Mouse (Mus musculus): Measurements from ENCODE around the gene Gsg1.

Gsg1 gene

GRCm38 (mm10) chr6:135211169-135211568 lies 43.0 kb downstream of the Gsg1 start:
- in situ Hi-C loops (cut with MboI, MseI): no loop called here

- in situ Hi-C loops (cut with MboI, MseI): no loop called here
These were observed 47.2 kb downstream of the Gsg1 start for GRCm38 (mm10) chr6:135206909-135207308.

- in situ Hi-C loops (cut with MboI, MseI): no loop called here
These were observed 48.3 kb downstream of the Gsg1 start for GRCm38 (mm10) chr6:135205802-135206201.

GRCm38 (mm10) chr6:135204869-135205268 lies 49.3 kb downstream of the Gsg1 start:
- in situ Hi-C loops (cut with MboI, MseI): no loop called here

GRCm38 (mm10) chr6:135203737-135204136 lies 50.4 kb downstream of the Gsg1 start:
- in situ Hi-C loops (cut with MboI, MseI): no loop called here

- in situ Hi-C loops (cut with MboI, MseI): no loop called here
These were observed 51.5 kb downstream of the Gsg1 start for GRCm38 (mm10) chr6:135202668-135203067.

DNA sequence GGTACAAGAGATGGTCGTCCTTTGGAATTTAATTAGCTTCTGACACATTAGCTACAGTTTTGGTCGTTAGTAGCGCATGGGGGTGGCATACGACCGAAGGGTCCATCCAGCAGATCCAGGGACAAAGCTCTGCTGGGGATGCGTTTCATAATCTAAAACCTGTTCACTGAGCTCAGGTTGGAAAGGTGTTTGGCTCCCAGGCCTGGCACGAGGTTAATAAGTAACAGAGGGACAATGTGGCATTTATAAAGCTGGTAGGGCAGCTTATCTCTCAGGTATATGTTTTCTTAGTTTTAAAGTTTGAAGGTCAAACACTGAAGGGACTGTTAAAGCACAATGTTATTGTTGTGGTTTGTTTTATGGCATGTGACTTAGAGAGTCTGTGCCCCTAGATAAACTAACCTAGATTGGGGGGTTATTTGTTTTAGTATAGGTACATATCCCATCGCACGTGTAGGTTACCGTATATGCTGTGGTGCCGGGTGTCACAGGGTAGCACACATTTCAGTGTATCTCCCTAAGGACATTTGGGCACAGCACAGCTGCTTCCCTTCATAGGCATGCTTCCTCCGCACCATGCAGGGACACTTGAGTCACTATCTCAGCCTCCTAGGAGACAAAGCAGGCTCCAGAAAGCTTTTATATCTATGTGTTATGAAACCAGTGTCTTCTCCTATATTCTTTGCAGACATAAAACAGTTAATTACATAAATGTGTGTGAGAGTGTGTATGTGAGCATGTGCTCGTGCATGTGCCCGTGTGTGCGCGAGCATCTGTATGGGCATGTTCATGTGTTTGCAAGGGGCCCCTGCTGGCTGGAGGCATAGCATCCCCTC lies 53.8 kb downstream of the Gsg1 start:
- in situ Hi-C loops (cut with MboI, MseI): no loop called here

- in situ Hi-C loops (cut with MboI, MseI): no loop called here
These were observed 55.4 kb downstream of the Gsg1 start for GRCm38 (mm10) chr6:135198726-135199125.

DNA sequence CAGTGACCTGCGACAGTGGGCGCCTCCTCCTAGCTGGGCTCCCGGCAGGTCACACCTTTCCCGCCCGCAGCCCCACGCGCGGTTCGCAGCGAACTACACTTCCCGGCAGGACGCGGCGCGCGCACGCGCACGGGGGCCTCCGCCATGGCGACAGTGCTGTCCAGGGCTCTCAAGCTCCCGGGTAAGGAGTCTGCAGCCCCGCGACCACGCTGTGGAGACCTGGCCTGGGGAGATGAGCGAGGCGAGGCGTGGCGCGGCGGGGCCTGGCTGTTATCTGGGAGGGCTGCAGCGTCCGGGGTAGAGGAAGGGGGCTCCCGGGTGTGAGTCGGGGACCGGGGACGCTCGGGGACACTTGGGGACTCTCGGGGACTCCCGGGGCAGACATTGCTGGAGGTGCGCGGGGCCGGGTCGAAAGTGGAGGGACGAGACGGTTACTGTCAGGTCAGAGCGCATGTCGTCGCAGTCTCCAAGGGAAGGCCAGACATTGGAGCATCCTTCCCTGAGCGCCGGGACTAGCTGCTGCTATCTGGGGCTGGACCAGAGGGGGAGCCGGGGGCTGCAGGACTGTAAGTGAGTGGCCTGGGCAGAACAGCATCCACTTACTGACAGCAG lies 56.1 kb downstream of the Gsg1 start, which contains the start of the genes Fam234b and Hebp1:
TSS of gene Fam234b (plus strand) at position 57 of the 612 bp plus-strand sequence.
TSS of gene Hebp1 (minus strand) at position 102 of the 612 bp plus-strand sequence.
- in situ Hi-C loops (cut with MboI, MseI): no loop called here

DNA sequence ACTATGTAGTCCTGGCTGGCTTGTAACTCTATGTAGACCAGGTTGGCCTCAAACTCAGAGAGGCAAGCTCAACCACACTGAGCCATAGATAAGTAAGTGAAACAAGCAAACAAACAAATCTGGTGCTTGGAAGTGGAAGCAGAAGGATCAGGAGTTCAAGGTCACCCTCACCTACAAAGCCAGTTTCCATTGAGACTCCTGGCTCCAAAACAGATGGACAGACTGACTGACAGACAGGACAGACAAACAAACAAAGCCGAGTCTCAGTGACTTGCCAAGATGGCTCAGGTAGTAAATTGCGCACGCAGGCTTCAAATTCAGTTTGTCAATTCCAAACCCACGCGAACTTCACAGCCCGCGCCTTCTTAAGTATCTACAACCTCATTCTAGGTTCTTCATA lies 56.7 kb downstream of the Gsg1 start:
- in situ Hi-C loops (cut with MboI, MseI): no loop called here

- in situ Hi-C loops (cut with MboI, MseI): no loop called here
These were observed 57.4 kb downstream of the Gsg1 start for GRCm38 (mm10) chr6:135196707-135197106.

- in situ Hi-C loops (cut with MboI, MseI): no loop called here
These were observed 59.2 kb downstream of the Gsg1 start for GRCm38 (mm10) chr6:135194907-135195306.

- in situ Hi-C loops (cut with MboI, MseI): no loop called here
These were observed 60.4 kb downstream of the Gsg1 start for GRCm38 (mm10) chr6:135193733-135194132.

GRCm38 (mm10) chr6:135192993-135193392 lies 61.2 kb downstream of the Gsg1 start:
- in situ Hi-C loops (cut with MboI, MseI): no loop called here

DNA sequence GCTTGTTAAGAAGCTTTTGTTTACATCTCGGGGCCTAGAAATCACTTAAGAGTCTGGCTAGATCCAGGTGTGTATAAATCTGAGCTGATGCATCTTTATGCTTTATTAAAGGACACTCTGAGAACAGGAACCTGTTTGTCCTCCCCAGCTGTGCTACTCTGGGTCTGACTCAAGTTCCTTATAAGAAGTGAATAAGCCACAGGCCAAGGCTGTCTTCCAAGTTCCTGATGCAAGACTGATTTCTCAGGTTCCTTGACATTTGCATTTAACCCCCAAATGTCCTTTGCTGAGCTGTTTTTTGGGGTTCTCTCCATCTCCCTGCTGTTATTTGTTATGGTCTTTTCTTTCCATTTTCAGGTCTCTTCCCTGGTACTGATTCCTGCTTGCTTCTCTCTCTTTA lies 62.2 kb downstream of the Gsg1 start:
- in situ Hi-C loops (cut with MboI, MseI): no loop called here

DNA sequence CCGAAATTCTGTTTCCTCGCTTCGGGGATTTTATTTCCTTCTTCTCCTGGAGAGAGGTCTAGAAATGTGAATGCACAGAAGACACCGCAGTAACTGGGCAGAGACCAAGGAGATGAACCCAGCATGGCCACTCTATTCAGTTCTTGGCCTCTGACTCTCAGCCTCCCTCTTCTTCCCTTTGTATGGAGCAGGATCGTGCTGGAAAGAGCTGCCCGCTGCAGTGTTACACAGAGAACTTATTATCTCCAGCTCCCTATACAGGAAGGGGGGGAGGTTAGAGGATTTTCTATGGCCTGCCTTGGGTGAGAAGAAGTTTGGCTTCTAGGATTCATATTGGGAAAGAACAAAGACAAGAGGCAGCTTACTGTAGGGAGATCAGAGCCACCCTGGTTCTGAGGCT lies 64.0 kb downstream of the Gsg1 start:
- in situ Hi-C loops (cut with MboI, MseI): no loop called here

- in situ Hi-C loops (cut with MboI, MseI): no loop called here
These were observed 65.5 kb downstream of the Gsg1 start for GRCm38 (mm10) chr6:135188629-135189028.

Data from T-helper 2 cell (primary cell).